Mouse (Mus musculus): ENCODE results near the gene Ina. TPM values are rescaled to one million over a fixed set of nuclear protein-coding genes. Genes with fewer than 3 reads are reported as not detected.
"Not testable (repeated sequence)": the region's sequence is repeated elsewhere in the genome, so short reads cannot be mapped to it uniquely, and the experiment has no call there.

The Ina gene
- polyA plus RNA-seq, 1 experiment = 124 TPM

DNA sequence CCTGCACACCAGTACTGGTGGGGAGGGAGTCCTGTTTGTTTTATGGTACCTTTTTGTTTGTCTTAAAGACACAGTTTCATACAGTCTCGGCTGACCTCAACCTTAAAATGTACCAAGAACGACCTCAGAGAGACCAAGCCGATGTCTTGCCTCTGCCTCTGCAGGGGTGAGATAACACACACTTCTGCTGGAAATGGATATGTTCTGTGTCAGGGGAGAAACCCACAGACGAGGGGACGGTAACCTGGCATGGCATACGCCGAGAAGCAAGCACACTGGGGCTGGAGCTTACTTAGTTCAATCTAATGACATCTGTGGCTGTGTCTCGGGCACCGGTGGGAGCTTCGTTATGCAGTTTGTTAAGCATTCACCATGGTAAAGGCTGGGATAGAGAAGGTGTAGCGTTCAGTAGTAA, 30.5 kb upstream of the Ina start:
- H3K27ac ChIP-seq (ENCODE audit: insufficient read depth, low read length) = no peak overlapping the region
- H3K4me3 ChIP-seq (ENCODE audit: insufficient read depth, low read length) = no peak overlapping the region
- TF ChIP-seq POLR2A (IDR thresholded peaks at IDR 0.05; ENCODE audit: extremely low read depth, insufficient read depth, low read length) (no peak), CTCF (IDR thresholded peaks at IDR 0.05; ENCODE audit: extremely low read depth, insufficient read depth, low read length) (no peak)
- peaks cover 3% of the 10 kb centered on the region; the same call in 1 of the 2 replicates for H3K4me1 ChIP-seq (ENCODE audit: control insufficient read depth, insufficient read depth, low read length)

DNA sequence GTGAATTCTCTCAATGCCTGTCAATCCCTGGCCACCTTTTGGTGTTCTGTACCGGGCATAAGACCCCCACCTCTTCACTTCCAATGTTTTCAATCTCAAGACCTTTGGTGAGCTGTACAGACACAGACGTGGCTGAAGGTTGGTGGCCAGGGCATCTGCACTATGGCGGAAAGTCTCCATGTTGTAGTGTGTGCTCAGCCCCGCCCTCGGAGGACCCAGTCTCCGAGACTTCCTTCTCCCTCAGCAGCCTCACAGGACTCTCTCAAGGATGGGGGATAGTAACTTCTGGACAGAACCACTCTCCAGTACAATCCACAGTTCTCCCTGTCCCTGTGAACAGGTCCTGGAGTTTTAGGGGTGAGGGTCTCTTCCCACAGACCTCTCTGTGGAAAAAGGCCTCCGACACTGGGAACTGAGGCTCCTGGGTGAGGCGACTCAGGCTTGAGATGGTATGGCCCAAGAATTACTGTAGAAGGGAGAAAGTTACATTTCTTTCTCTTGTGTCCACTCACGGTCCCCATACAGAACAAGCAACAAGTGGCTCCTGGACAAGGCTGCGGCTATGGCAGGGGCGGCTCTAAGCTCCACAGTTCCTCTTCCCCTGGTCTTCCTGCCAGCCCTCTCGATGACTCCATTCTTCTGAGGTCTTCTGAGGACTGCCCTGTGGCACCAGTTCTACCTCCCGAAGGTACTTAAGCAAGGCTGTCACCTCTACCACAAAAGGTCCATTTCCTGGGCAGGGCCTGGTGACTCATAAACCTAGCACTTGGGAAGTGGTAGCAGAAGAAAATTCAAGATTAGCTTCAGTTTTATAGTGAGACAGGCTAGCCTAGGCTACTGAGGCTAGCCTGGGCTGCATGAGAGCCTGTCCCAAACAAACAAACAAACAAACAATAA, 29.5 kb upstream of the Ina start:
- H3K4me3 ChIP-seq (ENCODE audit: insufficient read depth, low read length) = no peak overlapping the region
- no peak for TF ChIP-seq CTCF (IDR thresholded peaks at IDR 0.05; ENCODE audit: extremely low read depth, insufficient read depth, low read length)
- TF ChIP-seq POLR2A (IDR thresholded peaks at IDR 0.05; ENCODE audit: extremely low read depth, insufficient read depth, low read length) = no peak
- peaks cover 3% of the 10 kb centered on the region; the same call in 1 of the 2 replicates for H3K4me1 ChIP-seq (ENCODE audit: control insufficient read depth, insufficient read depth, low read length)
- H3K27ac ChIP-seq (ENCODE audit: insufficient read depth, low read length) = no peak overlapping the region

DNA sequence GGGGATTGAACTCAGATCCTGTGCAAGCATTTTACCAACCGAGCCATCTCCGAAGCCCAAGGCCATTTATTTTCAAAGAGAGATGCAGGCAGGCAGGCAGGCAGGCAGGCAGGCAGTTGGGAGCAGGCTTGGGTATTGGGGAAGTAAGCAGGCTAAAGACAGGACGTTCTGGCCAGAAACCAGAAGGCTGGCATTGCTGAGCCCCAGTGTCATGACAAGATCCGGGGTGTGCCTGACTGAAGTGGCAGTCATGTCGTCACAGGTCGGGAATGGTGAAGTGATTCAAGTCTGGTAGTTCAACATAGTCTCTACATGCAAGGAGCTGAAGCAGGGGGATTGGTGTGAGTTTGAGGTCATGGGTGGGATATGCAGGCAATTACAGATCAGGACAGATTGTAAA, 26.9 kb upstream of the Ina start:
- Histone ChIP-seq H3K4me1 (ENCODE audit: control insufficient read depth, insufficient read depth, low read length) (no peaks in the 10 kb centered on the region), H3K4me3 (ENCODE audit: insufficient read depth, low read length) (no peak overlapping the region), H3K27ac (ENCODE audit: insufficient read depth, low read length) (no peak overlapping the region)
- TF ChIP-seq POLR2A (IDR thresholded peaks at IDR 0.05; ENCODE audit: extremely low read depth, insufficient read depth, low read length) (no peak), CTCF (IDR thresholded peaks at IDR 0.05; ENCODE audit: extremely low read depth, insufficient read depth, low read length) (no peak)

DNA sequence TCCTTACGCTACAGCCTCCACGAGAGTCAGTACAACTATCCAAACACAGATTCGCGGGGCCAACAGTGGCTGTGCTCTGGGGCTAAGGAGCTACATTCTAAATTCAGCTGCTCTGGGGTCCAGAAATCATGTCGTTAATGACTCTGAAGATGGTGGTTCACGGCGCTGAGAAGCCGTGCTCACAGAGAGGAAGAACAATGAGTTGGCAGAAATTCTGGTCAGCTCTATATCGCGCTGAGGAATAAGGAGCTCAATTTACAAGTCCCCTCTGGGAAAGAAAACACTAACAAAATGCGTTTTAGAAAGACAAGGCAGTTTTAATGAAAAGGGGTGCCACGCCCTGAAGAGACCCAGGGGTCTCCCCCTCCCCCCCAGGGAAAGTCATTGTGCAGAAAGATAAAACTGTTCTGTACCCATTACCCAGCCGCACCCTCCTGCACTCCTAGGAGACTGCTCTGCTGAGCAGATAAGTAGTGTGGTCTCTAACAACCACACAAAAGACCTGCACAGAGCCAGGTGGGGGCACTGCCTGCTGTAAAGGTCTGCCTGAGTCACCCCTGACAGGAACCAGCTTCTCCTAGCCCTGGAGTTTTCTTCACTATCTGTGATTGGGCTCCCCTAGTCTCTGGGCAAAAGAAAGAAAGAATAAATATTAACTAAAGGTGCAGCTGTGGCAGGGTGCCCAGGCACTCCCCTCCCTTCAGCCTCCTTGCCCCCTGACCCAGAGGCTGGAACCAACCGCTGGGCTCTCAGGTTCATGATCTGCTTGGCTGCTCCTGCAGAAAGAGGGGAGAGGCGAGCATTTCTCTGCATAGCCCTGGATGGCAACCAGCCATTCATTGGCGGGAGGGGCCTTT, 26.0 kb upstream of the Ina start:
- Histone ChIP-seq H3K4me1 (ENCODE audit: control insufficient read depth, insufficient read depth, low read length) (no peaks in the 10 kb centered on the region), H3K4me3 (ENCODE audit: insufficient read depth, low read length) (no peak overlapping the region), H3K27ac (ENCODE audit: insufficient read depth, low read length) (no peak overlapping the region)
- TF ChIP-seq POLR2A (IDR thresholded peaks at IDR 0.05; ENCODE audit: extremely low read depth, insufficient read depth, low read length) (no peak), CTCF (IDR thresholded peaks at IDR 0.05; ENCODE audit: extremely low read depth, insufficient read depth, low read length) (no peak)

DNA sequence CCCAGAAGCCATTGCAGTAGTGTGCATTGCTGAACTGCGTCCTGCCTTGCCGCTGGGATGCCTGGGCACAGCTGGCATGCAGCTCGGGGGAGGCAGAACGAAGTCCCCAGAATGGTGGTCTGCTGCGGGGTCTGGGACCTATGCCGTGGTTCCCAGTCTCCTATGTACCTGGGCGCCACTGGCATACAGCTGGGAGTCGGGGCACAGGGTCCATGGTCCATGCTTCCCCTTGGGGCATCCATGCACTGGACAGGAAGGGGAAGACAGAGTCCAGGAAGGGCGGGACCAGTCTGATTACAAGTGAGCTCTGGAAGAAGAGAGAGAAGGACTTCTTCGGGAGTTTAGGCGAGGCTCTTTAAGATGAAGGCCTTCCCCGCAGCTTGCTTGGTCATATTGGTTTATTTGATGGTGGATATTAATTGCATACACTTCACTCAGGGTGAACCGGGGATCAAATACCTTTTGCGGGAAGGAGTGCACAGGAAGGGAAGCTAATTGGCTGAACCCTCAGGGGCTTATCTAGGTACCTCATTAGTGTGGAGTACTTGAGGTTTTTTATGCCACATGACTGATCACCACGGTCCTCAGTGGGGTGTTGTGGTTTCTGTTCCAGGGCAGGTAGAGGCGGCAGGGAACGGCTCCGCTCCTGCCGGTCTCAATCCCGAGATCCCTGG, 24.9 kb upstream of the Ina start:
- TF ChIP-seq CTCF (IDR thresholded peaks at IDR 0.05; ENCODE audit: extremely low read depth, insufficient read depth, low read length) = no peak
- TF ChIP-seq POLR2A (IDR thresholded peaks at IDR 0.05; ENCODE audit: extremely low read depth, insufficient read depth, low read length) = no peak
- H3K27ac ChIP-seq (ENCODE audit: insufficient read depth, low read length) = no peak overlapping the region

DNA sequence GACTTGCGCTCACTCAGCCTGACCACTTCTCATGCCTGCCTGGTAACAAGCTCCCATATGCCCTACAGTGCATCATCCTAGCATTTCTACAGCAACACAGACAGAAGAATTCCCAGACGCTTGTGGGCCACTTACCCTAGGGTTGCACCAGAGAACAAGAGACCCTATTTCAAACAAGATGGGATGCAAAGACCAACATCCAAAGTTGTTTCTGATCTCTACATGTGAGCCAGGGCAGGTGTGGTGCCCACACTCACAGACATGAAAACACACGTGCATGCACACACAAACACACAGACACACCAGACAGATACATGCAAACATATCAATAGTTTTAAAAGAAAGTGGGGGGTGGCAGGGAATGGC, 24.4 kb upstream of the Ina start:
- H3K27ac ChIP-seq (ENCODE audit: insufficient read depth, low read length) = no peak overlapping the region
- H3K4me1 ChIP-seq (ENCODE audit: control insufficient read depth, insufficient read depth, low read length) = no peaks in the 10 kb centered on the region
- no peak for TF ChIP-seq POLR2A (IDR thresholded peaks at IDR 0.05; ENCODE audit: extremely low read depth, insufficient read depth, low read length)
- no peak for TF ChIP-seq CTCF (IDR thresholded peaks at IDR 0.05; ENCODE audit: extremely low read depth, insufficient read depth, low read length)
- H3K4me3 ChIP-seq (ENCODE audit: insufficient read depth, low read length) = no peak overlapping the region

More for the DNA sequence above, 24.9 kb upstream of the Ina start:
- Histone ChIP-seq H3K4me1 (ENCODE audit: control insufficient read depth, insufficient read depth, low read length) (no peaks in the 10 kb centered on the region), H3K4me3 (ENCODE audit: insufficient read depth, low read length) (no peak overlapping the region)

DNA sequence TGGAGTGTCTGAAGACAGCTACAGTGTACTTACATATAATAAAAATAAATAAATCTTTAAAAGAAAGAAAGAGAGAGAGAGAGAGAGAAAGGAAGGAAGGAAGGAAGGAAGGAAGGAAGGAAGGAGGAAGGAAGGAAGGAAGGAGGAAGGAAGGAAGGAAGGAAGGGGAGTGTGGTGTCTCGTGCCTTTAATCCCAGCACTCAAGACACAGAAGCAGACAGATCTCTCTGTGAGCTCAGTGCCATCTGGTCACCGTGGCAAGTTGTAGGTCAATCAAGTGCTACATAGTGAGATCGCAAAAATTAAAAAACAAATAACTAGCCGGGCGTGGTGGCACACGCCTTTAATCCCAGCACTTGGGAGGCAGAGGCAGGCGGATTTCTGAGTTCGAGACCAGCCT, 23.9 kb upstream of the Ina start:
- not testable (repeated sequence) for H3K4me1 ChIP-seq (ENCODE audit: control insufficient read depth, insufficient read depth, low read length); H3K4me3 ChIP-seq (ENCODE audit: insufficient read depth, low read length); H3K27ac ChIP-seq (ENCODE audit: insufficient read depth, low read length)

DNA sequence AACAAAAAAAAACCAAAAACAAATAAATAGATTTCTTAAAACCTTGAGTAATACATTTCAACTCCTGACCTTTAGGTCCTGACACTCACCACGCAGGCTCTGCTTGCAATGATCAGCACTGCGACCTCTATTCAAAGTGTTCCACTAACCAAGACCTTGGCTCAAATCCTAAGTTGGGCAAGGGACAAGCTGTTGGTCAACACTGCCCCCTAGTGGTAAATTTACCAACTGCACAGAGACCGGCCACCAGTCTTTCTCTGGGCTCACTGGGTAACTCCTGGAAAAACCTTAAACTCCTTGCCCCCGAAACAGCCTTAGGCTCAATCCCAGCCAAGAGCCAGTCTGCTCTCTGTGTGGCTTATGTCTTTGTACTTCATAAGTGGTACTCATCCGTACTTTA, 23.4 kb upstream of the Ina start:
- Histone ChIP-seq H3K27ac (ENCODE audit: insufficient read depth, low read length) (no peak overlapping the region), H3K4me3 (ENCODE audit: insufficient read depth, low read length) (no peak overlapping the region), H3K4me1 (ENCODE audit: control insufficient read depth, insufficient read depth, low read length) (no peaks in the 10 kb centered on the region)
- TF ChIP-seq CTCF (IDR thresholded peaks at IDR 0.05; ENCODE audit: extremely low read depth, insufficient read depth, low read length) (peak; percentile 94), POLR2A (IDR thresholded peaks at IDR 0.05; ENCODE audit: extremely low read depth, insufficient read depth, low read length) (no peak)

DNA sequence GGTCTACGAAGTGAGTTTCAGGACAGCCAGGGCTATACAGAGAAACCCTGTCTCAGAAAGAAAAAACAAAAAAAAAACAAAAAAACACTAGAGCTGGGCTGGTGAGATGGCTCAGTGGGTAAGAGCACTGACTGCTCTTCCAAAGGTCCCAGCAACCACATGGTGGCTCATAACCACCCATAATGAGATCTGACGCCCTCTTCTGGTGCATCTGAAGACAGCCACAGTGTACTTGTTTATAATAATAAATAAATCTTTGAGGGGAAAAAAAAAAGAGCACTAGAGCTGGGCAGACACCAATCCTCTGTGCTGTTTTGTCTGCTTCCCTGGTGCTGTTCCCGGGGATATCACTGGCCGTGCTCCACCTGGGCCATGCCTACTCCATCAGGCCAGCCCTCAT, 22.2 kb upstream of the Ina start:
- not testable (repeated sequence) for H3K27ac ChIP-seq (ENCODE audit: insufficient read depth, low read length); H3K4me3 ChIP-seq (ENCODE audit: insufficient read depth, low read length)

More for the DNA sequence above, 22.2 kb upstream of the Ina start:
- H3K4me1 ChIP-seq (ENCODE audit: control insufficient read depth, insufficient read depth, low read length) = not testable (repeated sequence)
